Mouse (Mus musculus) cerebellum, adult 11-12 months (tissue): Measurements from ENCODE around the gene Rgl1.
"Not testable (repeated sequence)": the region's sequence is repeated elsewhere in the genome, so short reads cannot be mapped to it uniquely, and the experiment has no call there.

Experiments
- DNase-seq: peaks from one replicate; pipeline ENCODE4 v3.0.0; 2022

Rgl1 gene

GRCm38 (mm10) chr1:152651495-152651874 lies 114.7 kb downstream of the Rgl1 start:
- DNase-seq, result no peak

GRCm38 (mm10) chr1:152650856-152651494 lies 115.2 kb downstream of the Rgl1 start:
- no peak for DNase-seq

- no peak for DNase-seq
Observed at GRCm38 (mm10) chr1:152648052-152648451, 118.1 kb downstream of the Rgl1 start.

- DNase-seq, result not testable (repeated sequence)
Observed at GRCm38 (mm10) chr1:152642207-152642606, 123.9 kb downstream of the Rgl1 start.

- peak; percentile 97 for DNase-seq
Observed at GRCm38 (mm10) chr1:152640195-152640981, 125.8 kb downstream of the Rgl1 start.

GRCm38 (mm10) chr1:152639344-152639743 lies 126.8 kb downstream of the Rgl1 start:
- peak; percentile 28 for DNase-seq

- no peak for DNase-seq
Observed at GRCm38 (mm10) chr1:152634638-152635037, 131.5 kb downstream of the Rgl1 start.

GRCm38 (mm10) chr1:152629780-152630179 lies 136.4 kb downstream of the Rgl1 start:
- no peak for DNase-seq

GRCm38 (mm10) chr1:152625651-152626050 lies 140.5 kb downstream of the Rgl1 start:
- no peak for DNase-seq

- DNase-seq, result peak; percentile 27
Observed at GRCm38 (mm10) chr1:152624644-152625454, 141.3 kb downstream of the Rgl1 start.

GRCm38 (mm10) chr1:152623375-152624270 lies 142.5 kb downstream of the Rgl1 start:
- no peak for DNase-seq

- DNase-seq, result no peak
Observed at GRCm38 (mm10) chr1:152622765-152623211, 143.4 kb downstream of the Rgl1 start.

- DNase-seq, result no peak
Observed at GRCm38 (mm10) chr1:152621624-152622023, 144.5 kb downstream of the Rgl1 start.

GRCm38 (mm10) chr1:152619396-152619795 lies 146.8 kb downstream of the Rgl1 start:
- DNase-seq, result no peak

- no peak for DNase-seq
Observed at GRCm38 (mm10) chr1:152618896-152619295, 147.3 kb downstream of the Rgl1 start.

GRCm38 (mm10) chr1:152618381-152618780 lies 147.8 kb downstream of the Rgl1 start:
- DNase-seq, result no peak

GRCm38 (mm10) chr1:152617745-152618342 lies 148.3 kb downstream of the Rgl1 start:
- no peak for DNase-seq

GRCm38 (mm10) chr1:152616777-152617057 lies 149.4 kb downstream of the Rgl1 start:
- DNase-seq, result no peak

- DNase-seq, result no peak
Observed at GRCm38 (mm10) chr1:152615987-152616776, 150.0 kb downstream of the Rgl1 start.

GRCm38 (mm10) chr1:152614743-152615380 lies 151.3 kb downstream of the Rgl1 start:
- DNase-seq, result no peak
